Mouse (Mus musculus): ENCODE measurements around the gene Tcte1.

The Tcte1 gene

GRCm38 (mm10) chr17:45547461-45548190 is 24.4 kb downstream of the Tcte1 start:
- no peak for DNase-seq (ENCODE audit: inconsistent ontology term)

DNA sequence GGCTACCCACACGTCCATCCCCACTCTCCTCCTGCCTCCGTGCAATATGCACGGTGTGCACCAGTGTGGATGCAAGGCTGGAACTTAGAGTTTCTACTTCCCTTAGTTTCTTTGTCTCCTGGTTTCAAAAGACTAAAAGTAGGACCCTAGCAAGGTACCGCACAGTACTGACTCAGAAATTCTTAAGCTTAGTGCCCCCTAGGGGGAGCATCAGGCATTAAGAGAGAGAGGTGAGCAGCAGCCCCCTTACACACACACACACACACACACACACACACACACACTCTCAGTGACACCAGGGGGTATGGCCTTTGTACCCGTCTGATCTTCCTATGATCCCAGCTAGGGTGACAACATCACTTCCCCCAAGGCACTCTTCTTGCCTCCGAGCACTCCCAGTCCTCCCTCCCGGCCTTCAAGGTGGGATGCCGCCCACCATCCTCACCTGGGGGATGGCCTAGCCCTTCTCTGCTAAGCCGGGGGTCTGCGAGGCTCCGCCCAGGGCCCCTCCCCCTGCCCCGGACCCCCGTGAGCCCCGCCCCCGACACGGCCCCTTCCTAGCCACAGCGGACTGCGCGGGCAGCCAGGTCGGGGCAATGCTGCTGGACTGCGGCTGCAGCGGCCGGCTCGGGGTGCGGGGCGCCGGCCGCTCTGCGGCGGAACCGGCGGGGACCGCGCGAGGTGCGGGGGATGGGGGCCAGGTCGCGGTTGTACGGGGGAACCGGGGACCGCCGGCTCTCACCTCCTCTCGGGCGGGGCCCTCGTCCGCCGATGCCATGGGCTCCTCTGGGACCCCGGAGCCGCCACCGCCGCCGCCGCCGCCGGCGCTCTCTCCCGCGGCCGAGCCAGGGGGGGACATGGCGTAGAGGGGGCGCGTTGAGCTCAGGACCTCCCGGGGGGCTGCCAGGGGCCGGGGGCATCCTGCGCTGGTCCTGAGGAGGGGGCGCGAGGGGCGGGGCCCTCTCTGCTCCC is 25.6 kb downstream of the Tcte1 start:
- no peak for DNase-seq (ENCODE audit: inconsistent ontology term)

DNA sequence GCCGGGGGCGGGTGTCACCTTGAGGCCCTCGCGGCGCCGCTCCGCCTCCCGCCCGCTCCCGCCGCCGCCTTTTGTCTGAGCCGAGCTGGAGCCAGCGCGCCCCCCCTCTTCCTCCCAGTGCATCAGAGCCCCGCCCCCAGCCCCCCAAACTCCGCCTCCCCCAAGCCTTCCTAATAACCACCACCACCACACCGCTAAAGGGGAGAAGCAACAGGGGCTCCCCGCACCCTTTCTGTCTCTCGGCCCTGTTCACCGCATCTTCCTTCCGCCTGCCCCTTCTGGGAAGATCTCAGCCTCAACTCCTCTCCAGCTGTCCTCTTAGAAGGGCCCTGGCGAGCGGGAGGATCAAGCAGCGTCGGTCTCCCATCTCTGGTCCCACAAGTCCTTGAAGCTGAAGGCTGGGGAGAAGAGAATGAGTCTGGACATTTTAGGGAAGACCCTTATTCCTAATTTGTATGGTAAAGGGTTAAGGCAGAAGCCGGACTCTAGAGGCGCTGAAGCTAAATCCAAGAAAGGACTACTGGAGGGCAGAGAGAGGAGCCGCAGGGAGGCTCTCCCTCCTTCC is 26.5 kb downstream of the Tcte1 start, which contains the start of gene Tmem151b:
Gene Tmem151b (minus strand): TSS at position 61 of the 565 bp plus-strand sequence.
- DNase-seq (ENCODE audit: inconsistent ontology term): no peak

GRCm38 (mm10) chr17:45550253-45550652 is 27.0 kb downstream of the Tcte1 start:
- DNase-seq (ENCODE audit: inconsistent ontology term): no peak

DNA sequence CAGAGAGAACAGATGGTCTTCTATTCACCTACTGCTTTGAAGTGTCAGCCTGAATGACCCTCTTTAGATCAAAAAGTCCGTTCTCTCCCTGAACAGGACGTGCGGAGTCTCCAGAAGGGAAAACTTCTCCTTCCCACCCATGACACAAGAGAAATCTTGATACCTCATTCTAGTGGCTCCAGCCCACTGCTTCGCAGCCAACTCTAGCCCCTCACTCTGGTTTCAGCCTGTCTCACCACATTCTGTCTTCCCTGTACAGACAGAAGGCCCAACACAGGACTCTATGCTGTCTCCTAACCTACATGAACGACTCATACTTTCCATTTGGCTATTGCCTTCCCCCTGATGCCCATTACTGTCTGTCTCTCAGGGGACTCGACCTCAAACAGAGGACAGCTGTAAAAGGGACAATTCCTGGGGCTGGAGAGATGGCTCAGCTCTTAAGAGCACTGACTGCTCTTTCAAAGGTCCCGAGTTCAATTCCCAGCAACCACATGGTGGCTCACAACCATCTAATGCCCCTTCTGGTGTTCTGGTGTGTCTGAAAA is 28.1 kb downstream of the Tcte1 start:
- no peak for DNase-seq (ENCODE audit: inconsistent ontology term)

GRCm38 (mm10) chr17:45551816-45552451 is 28.7 kb downstream of the Tcte1 start:
- DNase-seq (ENCODE audit: inconsistent ontology term): peak; percentile 60

- DNase-seq (ENCODE audit: inconsistent ontology term): no peak
Measured at GRCm38 (mm10) chr17:45553065-45553464, 29.8 kb downstream of the Tcte1 start.

GRCm38 (mm10) chr17:45554420-45554819 is 31.2 kb downstream of the Tcte1 start:
- no peak for DNase-seq (ENCODE audit: inconsistent ontology term)

DNA sequence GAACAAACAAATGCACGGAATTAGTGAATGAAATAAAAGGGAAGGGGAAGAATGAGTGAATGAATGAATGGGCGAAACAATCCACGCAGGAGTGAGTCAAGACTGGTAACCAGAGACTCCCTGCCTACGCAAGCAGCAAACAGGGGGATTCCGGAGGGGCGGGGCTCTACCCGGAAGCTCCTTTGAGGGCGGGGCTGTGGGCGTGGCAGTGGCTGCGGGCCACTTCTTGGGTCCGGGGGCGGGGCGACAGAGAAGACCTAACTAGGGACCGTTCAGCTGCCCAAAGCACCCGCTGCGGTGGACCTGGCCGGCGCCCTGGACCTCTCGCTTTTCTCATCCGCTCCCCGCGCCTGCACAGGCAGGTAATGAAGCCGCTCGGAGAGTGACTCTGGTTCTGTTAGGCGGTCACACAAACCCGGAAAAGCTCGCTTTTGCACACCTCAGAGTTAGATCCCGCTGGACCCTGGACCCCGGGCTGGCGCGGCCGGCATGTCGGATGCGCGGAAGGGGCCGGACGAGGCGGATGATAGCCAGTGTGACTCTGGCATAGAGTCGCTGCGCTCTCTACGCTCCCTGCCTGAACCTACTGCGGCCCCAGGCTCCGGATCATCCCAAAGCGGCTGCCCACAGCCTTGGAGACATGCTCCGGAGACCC is 32.3 kb downstream of the Tcte1 start, which contains the start of gene Nfkbie:
Gene Nfkbie (plus strand): TSS at position 252 of the 655 bp plus-strand sequence.
- DNase-seq (ENCODE audit: inconsistent ontology term): peak; percentile 99

- no peak for DNase-seq (ENCODE audit: inconsistent ontology term)
Measured at GRCm38 (mm10) chr17:45556107-45556489, 32.9 kb downstream of the Tcte1 start.

DNA sequence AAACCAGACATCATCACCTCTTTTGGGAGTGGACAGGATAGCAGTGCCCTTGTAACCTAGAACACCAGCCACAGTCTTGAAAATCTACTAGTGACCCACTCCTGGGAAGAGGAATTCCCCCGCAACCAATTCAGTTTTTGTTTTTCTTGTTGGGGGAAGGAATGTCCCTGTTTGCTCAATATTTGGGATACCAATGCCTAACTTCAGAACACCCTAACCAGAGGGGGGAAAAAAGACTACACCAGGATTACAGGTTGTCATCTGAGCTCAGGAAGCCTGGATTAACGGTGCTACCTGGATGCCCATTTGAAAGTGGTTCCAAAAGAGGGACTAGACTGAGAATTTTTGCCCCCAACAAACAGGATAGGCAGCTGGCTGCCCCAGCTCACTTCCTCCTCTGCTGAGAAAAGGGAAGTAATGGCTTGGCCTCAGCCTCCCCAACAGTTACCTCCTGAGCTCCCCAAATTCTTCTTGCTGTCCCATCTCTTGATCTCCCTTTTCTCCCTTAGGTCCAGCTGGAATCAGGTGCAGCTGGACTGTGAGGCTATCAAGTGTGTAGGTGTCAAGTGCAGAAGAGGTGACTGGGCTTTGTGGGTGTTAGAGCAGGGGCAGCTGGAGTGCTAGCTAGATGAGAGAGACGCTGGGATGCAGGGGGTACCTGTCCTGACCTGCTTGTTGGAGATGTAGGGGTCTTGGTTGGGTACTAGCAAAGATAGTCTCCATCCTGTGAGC is 33.4 kb downstream of the Tcte1 start:
- no peak for DNase-seq (ENCODE audit: inconsistent ontology term)

GRCm38 (mm10) chr17:45557246-45557824 is 34.1 kb downstream of the Tcte1 start:
- no peak for DNase-seq (ENCODE audit: inconsistent ontology term)

- no peak for DNase-seq (ENCODE audit: inconsistent ontology term)
Measured at GRCm38 (mm10) chr17:45557998-45558862, 35.0 kb downstream of the Tcte1 start.

- no peak for DNase-seq (ENCODE audit: inconsistent ontology term)
Measured at GRCm38 (mm10) chr17:45559732-45560525, 36.7 kb downstream of the Tcte1 start.

- no peak for DNase-seq (ENCODE audit: inconsistent ontology term)
Measured at GRCm38 (mm10) chr17:45563216-45563615, 40.0 kb downstream of the Tcte1 start.

GRCm38 (mm10) chr17:45563655-45564530 is 40.7 kb downstream of the Tcte1 start, which contains the start of gene Slc35b2:
Gene Slc35b2, plus strand, starts transcription at chr17:45563874.
- peak; percentile 98 for DNase-seq (ENCODE audit: inconsistent ontology term)

DNA sequence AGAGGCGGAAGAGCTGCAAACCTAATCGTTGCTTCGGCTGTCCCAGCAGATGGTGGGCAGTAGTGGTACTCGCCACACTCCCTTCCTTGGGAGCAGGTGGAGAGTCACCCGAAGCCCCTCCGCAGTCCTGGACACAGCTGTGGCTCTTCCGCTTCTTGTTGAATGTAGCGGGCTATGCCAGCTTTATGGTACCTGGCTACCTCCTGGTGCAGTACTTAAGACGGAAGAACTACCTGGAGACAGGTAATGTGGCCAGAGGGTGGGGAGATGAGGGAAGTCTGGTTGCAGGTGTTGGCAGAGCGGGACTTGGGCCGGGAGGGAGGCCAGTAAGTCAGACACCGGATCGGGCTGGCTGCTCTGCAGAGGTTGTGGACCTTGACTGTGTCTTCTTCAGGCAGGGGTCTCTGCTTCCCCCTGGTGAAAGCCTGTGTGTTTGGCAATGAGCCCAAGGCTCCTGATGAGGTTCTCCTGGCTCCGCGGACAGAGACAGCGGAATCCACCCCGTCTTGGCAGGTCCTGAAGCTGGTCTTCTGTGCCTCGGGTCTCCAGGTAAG is 41.4 kb downstream of the Tcte1 start:
- DNase-seq (ENCODE audit: inconsistent ontology term): no peak
